In the genomic region with DNA sequence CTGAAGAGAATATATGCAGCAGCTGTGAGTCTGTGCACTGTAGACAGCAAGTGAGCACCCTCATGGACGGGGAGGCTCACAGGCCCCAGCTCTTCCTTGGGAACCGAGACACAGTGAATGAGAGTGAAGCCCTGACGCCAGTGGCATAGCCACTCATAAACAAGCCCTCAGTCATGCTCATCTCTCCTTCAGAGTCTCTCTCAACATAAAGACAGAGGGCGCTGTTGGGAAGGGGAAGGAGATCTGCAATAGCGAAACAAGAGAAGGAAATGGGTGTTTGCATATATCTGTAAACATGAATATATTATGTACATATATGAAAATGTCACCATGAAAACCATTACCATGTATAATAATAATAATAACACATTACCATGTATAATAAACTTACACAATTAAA, we compare ENCODE assay signal across 8 mouse cellular contexts. TPM values are rescaled to one million over a fixed set of nuclear protein-coding genes. Genes with fewer than 3 reads are reported as not detected.
A peak's percentile ranks its signal among the peaks of the same experiment; 100 is the strongest.
DNase-seq lines count a peak whose midpoint lies in the region; ATAC-seq and TF ChIP-seq lines count a peak whose summit lies in the region.
"Had no signal": no experiment of that assay in that cellular context is flagged by ENCODE, and none has a peak within 500 bp of the region (broad histone marks: within the 10 kb centered on the region; RNA-seq: fewer than 3 reads in every experiment).

No protein-coding gene starts in this region.

- no peaks in the 10 kb centered on the region for H3K4me1 ChIP-seq in small intestine, adult 2 months (ENCODE audit: control insufficient read depth, insufficient read depth, insufficient read length, low read length)
- H3K4me1 ChIP-seq in forebrain, embryonic 12.5 days, result no peaks in the 10 kb centered on the region

- TF ChIP-seq CTCF in layer of hippocampus, adult 2 months (conservative IDR thresholded peaks at IDR 0.05), result peak; percentile 68
- peak; percentile 51 for TF ChIP-seq CTCF in Patski (IDR thresholded peaks at IDR 0.05)
- TF ChIP-seq CTCF in small intestine, adult 2 months (IDR thresholded peaks at IDR 0.05; ENCODE audit: extremely low read depth, insufficient read length, insufficient replicate concordance, low read depth, low read length), result peak; percentile 40; the same call in 1 of the 2 replicates

- no peaks in the 10 kb centered on the region for H3K27me3 ChIP-seq in Patski
- no peaks in the 10 kb centered on the region for H3K27me3 ChIP-seq in small intestine, adult 2 months (ENCODE audit: control insufficient read depth, insufficient read depth, low read length)
- no peaks in the 10 kb centered on the region for H3K27me3 ChIP-seq in forebrain, embryonic 12.5 days

- POLR2A ChIA-PET in Patski (lab: Charles Lee), result interaction anchor here (1.6 kb wide), 1 partner anchor 17 kb away, joined by 5 read pairs; a partner anchor contains a TSS

- 56% methylated on average over 5 of the region's 5 CpGs for WGBS in small intestine, adult 2 months
- 71% methylated on average over 5 of the region's 5 CpGs for WGBS in forebrain, embryonic 12.5 days

- TF ChIP-seq POLR2A in small intestine, adult 2 months (IDR thresholded peaks at IDR 0.05; ENCODE audit: low read depth, low read length), result no peak

- no peak overlapping the region for H3K9ac ChIP-seq in forebrain, embryonic 12.5 days

- DNase-seq in layer of hippocampus, adult 2 months (ENCODE audit: low spot score in 2 of 2), result no peak
- DNase-seq in layer of hippocampus, postnatal 36 days, result no peak
- DNase-seq in Patski (ENCODE audit: low read depth, low spot score), result no peak
- DNase-seq in urinary bladder, adult 18-20 months (ENCODE audit: low spot score in 2 of 2), result no peak

- H3K4me3 ChIP-seq in layer of hippocampus, adult 2 months, result no peak overlapping the region
- H3K4me3 ChIP-seq in small intestine, adult 2 months (ENCODE audit: low read depth, low read length), result no peak overlapping the region
- no peak overlapping the region for H3K4me3 ChIP-seq in forebrain, embryonic 12.5 days (replicated peaks)
- H3K4me3 ChIP-seq: erythroblast, embryonic 14.5 days had no signal

- no peak for ATAC-seq in Patski
- peak; percentile 86 for ATAC-seq in inflammation-experienced regulatory T-cells, adult 6 months
- no peak for ATAC-seq in forebrain, embryonic 12.5 days (ENCODE audit: low FRiP score)

- peaks cover 32% of the 10 kb centered on the region for H3K36me3 ChIP-seq in small intestine, adult 2 months (ENCODE audit: control insufficient read depth, insufficient read depth, low read length)
- H3K36me3 ChIP-seq in forebrain, embryonic 12.5 days (replicated peaks), result peaks cover 85% of the 10 kb centered on the region

- in situ Hi-C loops in Patski (cut with MboI; ENCODE audit: low pct_unique_long_range_greater_than_20kb), result loop anchor here (5.0 to 10.0 kb wide), 2 partner anchors 74 to 104 kb away; no protein-coding TSS in a partner anchor

- no peak overlapping the region for H3K4me2 ChIP-seq in forebrain, embryonic 12.5 days

- CTCF ChIA-PET in Patski (lab: Charles Lee), result no interaction called here

- no peak overlapping the region for H3K27ac ChIP-seq in layer of hippocampus, adult 2 months
- H3K27ac ChIP-seq in small intestine, adult 2 months (ENCODE audit: insufficient read depth, low read depth, low read length), result no peak overlapping the region
- H3K27ac ChIP-seq in forebrain, embryonic 12.5 days, result no peak overlapping the region

- H3K9me3 ChIP-seq in forebrain, embryonic 12.5 days, result no peaks in the 10 kb centered on the region

RNA-seq across cellular contexts. Expression of a gene that starts 10.6 kb away (rescaled TPM):
- total RNA-seq in layer of hippocampus, adult 2 months (2021), result 10 to 100 TPM; 47.7 to 67.6 TPM
- total RNA-seq in layer of hippocampus, postnatal 36 days (2021), result 10 to 100 TPM; 37.9 to 61.0 TPM
- polyA plus RNA-seq in Patski (2021), result 23.1 TPM
- polyA plus RNA-seq in inflammation-experienced regulatory T-cells, adult 6 months (2017; shearing (Covaris generic)), result 100 to 1,000 TPM; 170 to 224 (median 195) TPM
- polyA plus RNA-seq in small intestine, adult 2 months (2012; rRNA removed), result 1.2 and 3.6 TPM in 2 replicates
- polyA plus RNA-seq in forebrain, embryonic 12.5 days (2016; fragmentation: Nextera tagmentation; extraction: Ambion mirVana), result 24.7 and 28.8 TPM in 2 replicates

RNA-seq across cellular contexts. Expression of a gene that starts 17.4 kb away (rescaled TPM):
- total RNA-seq in layer of hippocampus, adult 2 months (2021), result 1 to 10 TPM in 1 of 2 experiments, under 1 TPM in 1; 0.97 to 1.3 TPM
- 1 to 10 TPM in 1 of 2 experiments, under 1 TPM in 1; 0.83 to 1.1 TPM for total RNA-seq in layer of hippocampus, postnatal 36 days (2021)
- polyA plus RNA-seq in Patski (2021), result 12.9 TPM
- 10 to 100 TPM in 1 of 3 experiments, 1 to 10 TPM in 2; 2.4 to 22.5 (median 3.3) TPM for polyA plus RNA-seq in inflammation-experienced regulatory T-cells, adult 6 months (2017; shearing (Covaris generic))
- polyA plus RNA-seq in small intestine, adult 2 months (2012; rRNA removed), result 0.17 and 0.55 TPM in 2 replicates
- polyA plus RNA-seq in forebrain, embryonic 12.5 days (2016; fragmentation: Nextera tagmentation; extraction: Ambion mirVana), result 50.2 and 52.4 TPM in 2 replicates

RNA-seq across cellular contexts. Expression of a gene that starts 17.5 kb away (rescaled TPM):
- 10 to 100 TPM; 67.4 to 75.9 TPM for total RNA-seq in layer of hippocampus, adult 2 months (2021)
- total RNA-seq in layer of hippocampus, postnatal 36 days (2021), result 10 to 100 TPM; 72.8 to 75.2 TPM
- 57.0 TPM for polyA plus RNA-seq in Patski (2021)
- polyA plus RNA-seq in inflammation-experienced regulatory T-cells, adult 6 months (2017; shearing (Covaris generic)), result 100 to 1,000 TPM in 2 of 3 experiments, 10 to 100 TPM in 1; 88.4 to 144 (median 106) TPM
- polyA plus RNA-seq in small intestine, adult 2 months (2012; rRNA removed), result 36.4 and 52.9 TPM in 2 replicates
- polyA plus RNA-seq in forebrain, embryonic 12.5 days (2016; fragmentation: Nextera tagmentation; extraction: Ambion mirVana), result 129 and 141 TPM in 2 replicates

RNA-seq across cellular contexts. Expression of a gene that starts 50.4 kb away (rescaled TPM):
- 10 to 100 TPM; 42.5 to 49.0 TPM for total RNA-seq in layer of hippocampus, adult 2 months (2021)
- 10 to 100 TPM; 45.5 to 46.1 TPM for total RNA-seq in layer of hippocampus, postnatal 36 days (2021)
- 40.6 TPM for polyA plus RNA-seq in Patski (2021)
- 10 to 100 TPM; 13.0 to 23.0 (median 20.1) TPM for polyA plus RNA-seq in inflammation-experienced regulatory T-cells, adult 6 months (2017; shearing (Covaris generic))
- 11.7 and 23.0 TPM in 2 replicates for polyA plus RNA-seq in small intestine, adult 2 months (2012; rRNA removed)
- polyA plus RNA-seq in forebrain, embryonic 12.5 days (2016; fragmentation: Nextera tagmentation; extraction: Ambion mirVana), result 14.5 and 15.0 TPM in 2 replicates
